Mouse (Mus musculus): ENCODE measurements at regions not wholly inside any gene's neighbourhood (a gene's known extent, or its start where the extent isn't known, plus 50 kb on each side); places are given as distances from the start of the nearest gene placed in this dataset.
"Not testable (repeated sequence)": the region's sequence is repeated elsewhere in the genome, so short reads cannot be mapped to it uniquely, and the experiment has no call there.

DNA sequence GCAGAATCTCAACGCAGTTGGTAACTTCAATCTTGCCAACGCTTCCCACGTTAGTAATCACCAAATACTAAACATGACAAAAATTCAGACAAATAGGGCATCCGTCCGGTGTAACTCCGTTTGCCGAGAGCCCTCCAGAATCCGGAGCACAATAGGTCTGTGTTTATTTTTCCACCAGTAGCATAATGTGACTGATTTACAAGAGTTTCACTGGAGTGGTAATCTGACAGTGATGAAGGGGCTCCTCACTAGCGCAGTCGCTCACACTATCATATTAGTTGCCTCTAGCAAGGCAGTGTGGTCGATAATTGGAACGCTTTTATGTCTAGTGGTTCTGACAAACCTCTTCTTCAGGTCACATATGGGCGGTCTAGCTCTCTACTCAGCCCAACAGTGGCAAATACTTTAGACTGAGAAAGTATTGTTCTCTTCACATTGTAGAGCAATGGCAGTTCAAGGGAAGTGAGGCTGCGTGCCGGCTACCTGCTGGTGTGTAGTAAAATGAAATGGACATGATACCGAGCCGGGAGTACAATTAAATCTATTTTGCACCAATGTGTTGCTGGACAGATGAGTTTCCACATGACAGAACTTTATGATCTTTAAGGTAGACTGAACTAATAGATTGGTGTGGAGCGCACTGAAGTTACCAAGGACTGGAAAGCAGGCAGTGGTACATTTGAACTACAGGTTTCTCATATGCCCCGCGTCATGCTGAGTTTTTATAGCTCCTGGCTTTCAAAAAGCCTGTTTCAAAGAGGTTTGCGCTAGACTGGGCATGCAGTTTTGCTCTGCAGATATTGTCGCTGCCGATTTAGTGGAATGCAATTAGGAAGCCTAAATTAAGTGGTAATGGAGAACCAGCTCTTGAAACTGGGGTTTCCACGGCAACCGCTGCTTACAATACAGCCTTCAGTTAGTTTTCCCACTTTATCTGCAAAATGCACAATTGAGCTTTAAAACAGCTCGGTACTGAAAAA lies 155.7 kb upstream of the Pou3f3 start:
- no peak for DNase-seq (ENCODE audit: low read depth, low spot score)

GRCm38 (mm10) chr1:42541991-42542390 lies 153.6 kb upstream of the Pou3f3 start:
- DNase-seq (ENCODE audit: low read depth, low spot score): no peak

DNA sequence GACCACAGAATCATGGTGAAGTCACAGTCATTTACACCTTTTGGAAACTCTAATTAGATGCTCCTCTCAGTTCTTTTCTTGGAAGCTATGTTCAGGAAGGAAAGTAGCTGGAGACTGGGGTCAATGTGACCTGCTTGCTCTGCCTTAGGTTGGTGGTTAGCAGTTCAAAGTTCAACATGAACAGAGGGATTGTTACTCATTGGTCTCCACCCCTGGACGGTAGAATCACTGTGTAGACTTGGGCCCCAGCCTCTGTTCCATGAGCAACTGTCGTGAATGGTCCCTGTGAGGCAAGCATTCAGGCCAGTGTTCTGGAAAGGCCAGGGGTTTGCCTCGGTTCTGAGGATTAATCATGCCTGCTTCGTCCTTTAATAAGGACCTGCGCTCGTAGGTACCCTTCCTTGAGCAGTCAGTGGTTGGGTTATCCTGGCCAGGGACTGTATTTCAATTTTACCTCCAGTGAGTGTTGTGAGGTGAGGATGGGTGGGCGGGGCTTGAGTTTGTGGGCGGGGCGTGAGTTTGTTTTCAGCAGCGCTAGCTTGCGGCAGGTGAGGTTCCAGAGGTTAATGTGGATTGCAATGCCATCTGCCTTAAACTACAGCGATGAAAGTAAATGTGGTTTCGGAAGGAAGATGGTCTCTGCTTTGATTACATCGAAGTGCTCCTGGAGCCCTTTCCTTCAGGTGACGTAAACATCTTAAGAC lies 152.6 kb upstream of the Pou3f3 start:
- DNase-seq (ENCODE audit: low read depth, low spot score): no peak

- DNase-seq (ENCODE audit: low read depth, low spot score): no peak
Measured at GRCm38 (mm10) chr1:42546879-42547278, 148.7 kb upstream of the Pou3f3 start.

DNA sequence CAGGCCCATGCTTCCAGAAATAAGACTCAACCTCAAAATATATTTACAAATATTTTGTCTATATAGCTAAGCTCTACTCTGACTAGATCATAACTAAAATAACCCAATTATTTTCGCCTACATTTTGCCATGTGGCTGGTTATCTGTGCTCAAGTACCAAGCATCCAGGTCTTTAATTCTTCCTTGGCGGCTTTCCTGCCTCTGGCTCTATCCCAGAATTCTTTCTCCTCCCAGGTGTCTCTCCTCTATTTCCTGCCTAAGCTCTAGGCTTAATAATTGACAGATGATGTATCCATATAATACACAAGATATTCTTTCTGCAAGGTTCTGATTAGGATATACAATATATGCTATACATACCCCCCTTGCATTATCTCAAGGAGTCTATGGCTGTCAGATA lies 138.3 kb upstream of the Pou3f3 start:
- no peak for DNase-seq (ENCODE audit: low read depth, low spot score)

- DNase-seq (ENCODE audit: low read depth, low spot score): no peak
Measured at GRCm38 (mm10) chr1:42567640-42568039, 127.9 kb upstream of the Pou3f3 start.

- DNase-seq (ENCODE audit: low read depth, low spot score): no peak
Measured at GRCm38 (mm10) chr1:42585191-42585590, 110.4 kb upstream of the Pou3f3 start.

GRCm38 (mm10) chr1:42588499-42588898 lies 107.1 kb upstream of the Pou3f3 start:
- no peak for DNase-seq (ENCODE audit: low read depth, low spot score)

- DNase-seq (ENCODE audit: low read depth, low spot score): no peak
Measured at GRCm38 (mm10) chr1:42589442-42589841, 106.1 kb upstream of the Pou3f3 start.

DNA sequence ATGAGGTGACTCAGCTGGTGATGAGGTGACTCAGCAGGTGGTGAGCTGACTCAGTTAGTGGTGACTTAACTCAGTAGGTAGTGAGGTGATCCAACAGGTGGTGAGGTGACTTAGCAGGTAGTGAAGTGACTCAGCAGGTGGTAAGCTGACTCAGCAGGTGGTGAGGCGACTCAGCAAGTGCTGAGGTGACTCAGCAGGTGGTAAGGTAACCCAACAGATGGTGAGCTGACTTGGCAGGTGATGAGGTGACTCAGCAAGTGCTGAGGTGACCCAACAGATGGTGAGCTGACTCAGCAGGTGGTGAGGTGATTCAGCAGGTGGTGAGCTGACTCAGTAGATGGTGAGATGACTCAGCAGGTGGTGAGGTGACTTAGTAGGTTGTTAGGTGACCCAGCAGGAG lies 103.7 kb upstream of the Pou3f3 start:
- DNase-seq (ENCODE audit: low read depth, low spot score): no peak

GRCm38 (mm10) chr1:42597065-42597464 lies 98.5 kb upstream of the Pou3f3 start:
- DNase-seq (ENCODE audit: low read depth, low spot score): no peak

GRCm38 (mm10) chr1:42599238-42599637 lies 96.3 kb upstream of the Pou3f3 start:
- no peak for DNase-seq (ENCODE audit: low read depth, low spot score)

GRCm38 (mm10) chr1:42606251-42606650 lies 89.3 kb upstream of the Pou3f3 start:
- DNase-seq (ENCODE audit: low read depth, low spot score): no peak

- not testable (repeated sequence) for DNase-seq (ENCODE audit: low read depth, low spot score)
Measured at GRCm38 (mm10) chr1:42607466-42608043, 88.0 kb upstream of the Pou3f3 start.

- DNase-seq (ENCODE audit: low read depth, low spot score): no peak
Measured at GRCm38 (mm10) chr1:42623766-42624165, 71.8 kb upstream of the Pou3f3 start.

DNA sequence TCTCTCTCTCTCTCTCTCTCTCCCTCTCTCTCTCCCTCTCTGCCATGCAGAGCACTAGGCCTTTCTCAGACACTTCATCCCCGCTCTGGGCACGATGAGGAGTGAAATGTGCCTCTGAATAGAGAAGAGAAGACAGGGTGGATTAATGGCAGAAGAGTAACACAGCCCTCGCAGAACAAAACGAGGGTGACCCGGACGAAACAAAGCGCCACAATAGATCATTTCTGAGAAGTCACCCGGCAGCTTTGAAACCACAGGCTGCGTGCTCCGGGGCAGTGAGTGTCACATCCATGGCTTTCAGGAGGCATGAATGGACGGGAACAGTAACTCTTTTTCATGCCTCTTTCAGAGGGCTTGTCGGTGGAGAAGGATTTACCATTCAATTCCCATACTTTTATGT lies 66.8 kb upstream of the Pou3f3 start:
- no peak for DNase-seq (ENCODE audit: low read depth, low spot score)

DNA sequence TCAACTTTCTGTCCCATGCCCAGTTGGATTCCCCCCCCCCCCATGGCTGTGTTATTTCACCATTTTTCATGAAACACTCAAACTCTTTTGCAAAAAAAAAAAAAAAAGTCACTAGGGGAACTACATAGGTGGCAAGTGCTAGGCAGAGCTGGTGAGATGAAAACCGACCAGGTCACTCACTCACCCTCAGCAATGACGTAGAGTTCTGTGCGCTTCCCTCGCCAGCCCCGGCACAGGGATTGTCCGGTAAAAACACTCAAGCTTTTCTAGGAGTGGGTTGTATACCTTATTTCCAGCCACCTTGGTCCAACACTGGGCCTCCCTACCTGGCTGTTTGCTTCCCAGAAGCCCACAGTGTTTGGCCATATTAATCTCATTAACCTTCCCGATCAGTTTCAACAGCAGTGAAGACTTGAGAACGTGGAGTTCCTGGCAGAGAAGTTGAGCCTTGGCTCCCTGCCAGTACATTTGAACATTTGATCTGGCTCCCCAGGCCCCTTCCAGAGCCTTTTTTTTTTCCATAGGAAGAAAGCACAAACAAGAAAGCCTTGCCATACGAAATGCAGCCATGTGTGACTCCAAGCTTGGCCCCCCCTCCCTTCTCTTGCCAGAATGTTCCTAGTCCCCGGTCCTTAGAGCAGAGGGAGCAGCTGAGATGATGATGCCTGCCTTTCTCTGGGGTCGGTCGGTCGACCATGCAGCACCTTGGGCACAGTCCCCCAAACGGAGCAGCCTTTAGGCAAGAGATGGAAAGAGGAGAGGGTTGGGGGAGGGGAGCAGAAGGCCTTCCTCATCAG lies 65.9 kb upstream of the Pou3f3 start:
- DNase-seq (ENCODE audit: low read depth, low spot score): no peak

GRCm38 (mm10) chr1:42632286-42632685 lies 63.3 kb upstream of the Pou3f3 start:
- no peak for DNase-seq (ENCODE audit: low read depth, low spot score)

DNA sequence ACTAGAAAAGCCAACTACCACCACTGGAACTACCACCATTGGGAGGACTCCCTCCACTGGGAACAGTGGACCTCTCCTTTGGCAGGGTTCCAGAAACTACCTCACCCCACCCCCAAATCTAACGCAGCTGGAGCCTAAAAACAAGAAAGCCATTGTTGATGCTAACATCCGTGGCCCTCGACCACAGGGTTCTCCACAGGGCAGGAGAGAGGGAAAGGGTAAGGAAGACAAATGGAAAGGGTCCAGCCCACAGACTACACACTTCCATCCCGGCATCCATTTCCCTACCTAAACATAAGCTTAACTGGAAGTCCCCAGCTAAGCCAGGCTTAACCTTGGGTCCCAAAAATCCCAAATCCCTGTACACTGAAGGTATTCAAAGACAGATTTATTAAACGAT lies 59.0 kb upstream of the Pou3f3 start:
- no peak for DNase-seq (ENCODE audit: low read depth, low spot score)
